Mouse (Mus musculus) lung, adult 2 months (tissue): ENCODE data around the gene Zfp119b. TPM values are rescaled to one million over a fixed set of nuclear protein-coding genes. Genes with fewer than 3 reads are reported as not detected.
"Not testable (repeated sequence)": the region's sequence is repeated elsewhere in the genome, so short reads cannot be mapped to it uniquely, and the experiment has no call there.

Experiments
- DNase-seq: peaks from one replicate; pipeline ENCODE4 v3.0.0; 2022
- H3K4me1 ChIP-seq: fragments of 200-500 bp; 2 replicates; pipeline ENCODE4 v1.6.1; 2011; ENCODE audit warnings: low read length; ENCODE audit not compliant: control insufficient read depth, insufficient read depth
- H3K4me3 ChIP-seq: fragments of 200-500 bp; replicated peaks from 2 replicates; pipeline ENCODE3; 2011; ENCODE audit warnings: low read depth, mild to moderate bottlenecking, control low read depth, low read length; ENCODE audit errors: extremely low read depth
- CTCF ChIP-seq: fragments of 200-500 bp; IDR thresholded peaks from 2 replicates; pipeline ENCODE4 v1.5.1; 2011; ENCODE audit warnings: mild to moderate bottlenecking, low read length, control low read depth; ENCODE audit not compliant: insufficient read depth
- POLR2A ChIP-seq: fragments of 200-500 bp; IDR thresholded peaks from 2 replicates; pipeline ENCODE4 v1.6.1; 2011; ENCODE audit warnings: low read depth, mild to moderate bottlenecking, control low read depth, low read length, borderline replicate concordance; ENCODE audit errors: extremely low read depth
- WGBS: fragments of 180-500 bp; shearing (Covaris S2); methylation state at CpG from one replicate; pipeline ENCODE4 v1.1.7; 2018; 5-methylcytosine and 5-hydroxymethylcytosine counted together
- polyA plus RNA-seq: library from polyadenylated mRNA; depleted of rRNA; stranded (reverse); fragments of >200 nt; gene quantifications from 2 replicates; pipeline ENCODE4 v1.2.3, GENCODE M21; 2012

Zfp119b gene
- polyA plus RNA-seq, 1 experiment = 0.70 TPM

DNA sequence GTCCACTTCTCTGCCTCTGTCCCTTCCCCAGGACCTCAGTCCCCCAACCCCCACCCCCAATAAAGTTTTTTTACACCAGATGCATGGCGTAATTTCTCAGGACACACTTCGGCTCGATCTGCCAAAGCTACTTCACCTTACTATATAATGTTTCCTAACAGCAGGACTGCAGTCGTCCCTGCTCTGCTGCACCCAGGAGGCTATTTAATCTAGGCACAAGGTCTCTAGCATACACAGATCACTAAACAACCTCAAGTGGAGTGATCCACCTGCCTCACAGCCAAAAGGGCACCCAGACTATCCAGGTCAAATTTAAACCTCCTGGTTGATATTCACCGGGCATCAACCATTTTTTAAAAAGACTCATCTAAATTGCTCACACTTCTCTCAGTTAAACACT is 3.6 kb downstream of the Zfp119b start:
- WGBS = 18% methylated on average over 5 of the region's 5 CpGs
- no peak for TF ChIP-seq POLR2A
- TF ChIP-seq CTCF = no peak
- DNase-seq = no peak
- Histone ChIP-seq H3K4me3 (peak overlapping the region; percentile 81), H3K4me1 (peaks cover 2% of the 10 kb centered on the region)

DNA sequence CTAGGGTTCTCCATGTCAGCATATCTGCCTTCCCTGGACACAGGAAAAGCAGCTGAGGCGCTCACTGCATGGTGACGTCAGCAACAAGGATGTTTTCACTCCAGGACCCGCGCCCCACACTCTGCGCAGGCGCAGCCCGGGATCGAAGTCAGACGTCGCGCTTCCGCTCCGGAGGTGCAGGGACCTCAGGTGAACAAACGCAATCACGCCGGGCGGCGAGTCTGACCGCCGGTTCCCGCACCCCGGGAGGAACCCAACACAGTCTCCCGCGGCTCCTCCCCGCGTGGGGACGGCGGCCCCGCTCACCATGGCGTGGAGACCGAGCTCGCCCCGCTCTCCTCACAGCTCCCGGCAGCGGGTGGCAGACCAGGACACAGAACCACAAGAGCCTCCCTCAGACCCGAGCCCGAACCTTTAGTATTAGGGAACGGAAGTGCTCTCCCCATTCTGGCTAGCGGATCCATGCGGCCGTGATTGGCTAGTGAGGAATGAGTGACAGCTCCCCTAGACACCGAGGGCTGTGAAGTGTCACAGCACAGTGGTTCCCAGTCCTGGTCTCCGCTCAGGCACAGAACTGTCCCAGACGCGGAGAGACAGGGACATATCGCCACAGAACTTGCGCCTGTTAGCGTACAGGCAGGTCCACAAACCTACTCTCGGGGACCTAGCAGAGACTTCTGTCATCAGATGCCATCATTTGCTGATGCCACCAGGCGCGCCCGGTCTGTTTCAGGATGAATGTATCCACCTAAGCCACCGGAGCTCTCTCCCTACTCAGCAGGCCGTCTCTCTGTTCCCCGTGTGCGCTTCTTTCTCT is 4.2 kb downstream of the Zfp119b start:
- H3K4me1 ChIP-seq = not testable (repeated sequence)
- WGBS = under 1% methylated on average over 56 of the region's 56 CpGs
- peak; percentile 81; the same call in 1 of the 2 replicates for TF ChIP-seq POLR2A
- peak; percentile 92 for DNase-seq
- peak overlapping the region; percentile 81 for H3K4me3 ChIP-seq

DNA sequence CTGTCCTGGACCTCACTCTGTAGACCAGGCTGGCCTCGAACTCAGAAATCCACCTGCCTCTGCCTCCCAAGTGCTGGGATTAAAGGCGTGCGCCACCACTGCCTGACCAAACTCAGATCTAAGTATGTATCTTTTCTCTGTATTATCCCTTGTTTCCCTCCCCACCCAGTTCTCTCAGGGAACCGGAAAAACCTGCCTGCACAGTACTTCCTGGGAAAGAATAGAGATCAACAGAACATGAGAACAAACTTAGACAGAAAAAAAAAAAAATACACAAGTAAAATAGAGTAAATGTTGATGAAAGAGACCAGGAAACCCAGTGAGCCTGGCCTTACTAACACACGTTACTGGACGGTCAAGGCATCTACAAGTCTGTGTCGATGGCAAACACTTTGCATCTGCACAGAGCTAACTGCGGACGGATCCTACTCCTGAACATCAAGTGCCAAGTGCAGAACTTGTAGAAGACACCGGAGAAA is 4.9 kb downstream of the Zfp119b start:
- 17% methylated on average over 10 of the region's 10 CpGs for WGBS
- DNase-seq, H3K4me1 ChIP-seq: not testable (repeated sequence)
- H3K4me3 ChIP-seq = peak overlapping the region; percentile 15

DNA sequence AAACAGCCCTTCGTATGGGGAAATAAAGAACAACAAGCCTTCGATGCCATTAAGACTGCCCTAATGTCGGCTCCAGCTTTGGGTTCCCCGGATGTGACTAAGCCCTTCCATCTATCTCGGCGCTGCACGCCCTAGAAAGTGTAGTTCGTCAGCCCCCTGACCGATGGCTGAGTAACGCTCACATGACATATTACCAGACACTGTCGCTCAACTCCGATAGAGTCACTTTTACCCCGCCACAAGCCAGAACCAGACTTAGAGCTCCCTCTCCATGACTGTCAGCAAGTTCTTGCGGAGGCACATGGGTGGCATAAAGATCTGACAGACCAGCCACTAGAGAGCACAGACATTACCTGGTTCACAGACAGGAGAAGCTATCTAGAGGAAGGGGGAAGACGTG is 16.1 kb downstream of the Zfp119b start:
- 96% methylated on average over 15 of the region's 15 CpGs for WGBS

DNA sequence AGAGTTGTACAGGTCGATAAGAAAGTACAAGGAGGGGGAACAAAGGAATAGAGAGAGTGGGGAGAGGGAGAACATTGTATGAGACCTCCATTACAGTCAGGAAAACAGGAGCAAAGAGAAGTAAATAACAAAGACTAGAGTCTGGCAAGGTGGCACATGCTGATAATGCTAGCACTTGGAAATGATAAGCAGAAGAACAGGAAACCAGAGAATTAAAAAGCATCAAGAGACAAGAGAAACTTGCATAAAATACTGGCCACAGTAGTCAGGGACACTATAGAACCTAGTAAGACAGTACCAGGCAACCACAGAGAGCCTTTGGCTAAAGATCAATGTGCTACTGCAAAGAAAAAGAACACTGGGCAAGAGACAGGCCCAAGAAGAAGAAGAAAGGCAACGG is 16.7 kb downstream of the Zfp119b start:
- no peak for DNase-seq
- 66% methylated on average over 2 of the region's 2 CpGs for WGBS
- Histone ChIP-seq H3K4me3 (no peak overlapping the region), H3K4me1 (no peaks in the 10 kb centered on the region)
- no peak for TF ChIP-seq CTCF
- TF ChIP-seq POLR2A = no peak

More for the DNA sequence above, 16.1 kb downstream of the Zfp119b start:
- TF ChIP-seq POLR2A (no peak), CTCF (no peak)
- DNase-seq = no peak
- no peaks in the 10 kb centered on the region for H3K4me1 ChIP-seq
- H3K4me3 ChIP-seq = no peak overlapping the region

DNA sequence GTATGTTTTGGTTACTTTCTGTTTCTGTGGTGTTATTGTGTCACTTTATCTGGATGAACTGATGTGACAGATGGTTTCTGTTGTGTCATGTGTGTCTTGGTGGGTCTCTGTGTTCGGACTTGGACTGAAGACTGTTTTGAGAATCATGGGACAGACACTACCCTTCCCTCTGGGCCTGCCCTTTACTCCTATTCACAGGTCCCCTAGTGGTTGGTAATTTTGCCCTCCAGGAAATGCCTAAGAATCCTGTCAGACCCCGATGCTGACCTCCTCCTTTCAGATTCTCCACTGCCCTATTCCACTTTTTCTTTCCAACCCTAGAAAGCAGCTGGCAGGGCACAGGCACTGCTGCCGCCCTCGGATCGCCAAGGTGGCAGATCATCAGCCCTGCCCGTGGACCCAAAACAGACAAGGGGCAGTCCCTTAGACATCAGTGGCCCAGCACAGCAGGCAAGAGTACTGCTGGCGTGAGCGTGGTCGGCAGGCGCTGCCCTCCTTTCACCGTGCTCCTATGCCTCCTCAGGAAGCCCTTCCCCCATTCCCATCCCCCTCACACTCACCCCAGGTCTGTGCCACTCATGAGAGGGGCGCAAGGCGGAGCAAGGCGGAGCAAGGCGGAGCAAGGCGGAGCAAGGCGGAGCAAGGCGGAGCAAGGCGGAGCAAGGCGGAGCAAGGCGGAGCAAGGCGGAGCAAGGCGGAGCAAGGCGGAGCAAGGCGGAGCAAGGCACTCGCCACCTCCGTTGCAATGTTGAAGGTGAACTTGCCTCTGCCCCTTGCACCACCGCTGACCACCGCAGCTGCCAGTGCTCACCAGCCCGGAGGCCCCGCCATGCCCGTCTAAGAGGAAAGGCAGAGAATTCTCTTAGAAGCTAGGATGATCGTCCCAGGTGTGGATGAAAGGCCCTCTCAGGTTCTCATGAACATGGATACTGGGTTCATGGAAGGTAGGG is 17.5 kb downstream of the Zfp119b start:
- WGBS = under 1% methylated on average over 33 of the region's 33 CpGs
- peak; percentile 67 for DNase-seq
- H3K4me1 ChIP-seq = no peaks in the 10 kb centered on the region
- H3K4me3 ChIP-seq = peak overlapping the region; percentile 83
- peak; percentile 57; the same call in 1 of the 2 replicates for TF ChIP-seq POLR2A
- TF ChIP-seq CTCF = no peak

DNA sequence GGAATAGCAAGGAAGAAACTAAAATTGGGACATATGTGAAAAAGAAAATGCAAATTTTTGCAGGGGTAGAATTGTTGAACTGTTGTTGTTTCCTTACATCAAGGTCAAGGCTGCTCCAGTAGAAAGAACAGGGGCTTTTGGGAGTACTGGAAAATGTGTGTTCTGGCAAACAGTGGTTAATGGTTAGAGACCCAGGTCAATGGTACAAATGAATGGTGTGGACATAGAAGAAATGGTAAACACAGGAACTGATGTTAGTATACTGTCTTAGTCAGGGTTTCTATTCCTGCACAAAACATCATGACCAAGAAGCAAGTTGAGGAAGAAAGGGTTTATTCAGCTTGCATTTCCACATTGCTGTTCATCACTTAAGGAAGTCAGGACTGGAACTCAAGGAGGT is 42.6 kb downstream of the Zfp119b start:
- TF ChIP-seq CTCF (no peak), POLR2A (no peak)
- no peaks in the 10 kb centered on the region for H3K4me1 ChIP-seq
- H3K4me3 ChIP-seq = no peak overlapping the region
- DNase-seq = no peak

DNA sequence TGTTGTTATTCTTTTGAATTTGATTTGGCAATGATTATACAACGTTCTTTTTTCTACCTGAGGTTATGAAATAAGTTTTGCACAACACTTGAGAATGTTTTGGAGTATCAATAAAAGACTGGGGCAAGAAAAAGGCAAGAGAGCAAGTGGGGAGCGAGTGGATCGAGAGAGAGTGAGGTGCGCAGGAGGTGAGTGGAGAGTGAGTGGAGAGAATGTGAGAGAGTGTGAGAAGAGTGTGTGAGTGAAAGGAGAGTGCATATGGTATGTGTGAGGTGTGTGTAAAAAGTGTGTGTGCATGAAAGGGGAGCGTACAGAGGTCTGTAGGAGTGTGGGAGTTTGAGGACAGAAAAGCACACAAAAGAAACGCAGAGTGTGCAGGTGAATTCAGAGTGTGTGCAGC is 45.2 kb downstream of the Zfp119b start:
- no peak for TF ChIP-seq POLR2A
- no peak for TF ChIP-seq CTCF
- no peak for DNase-seq
- no peak overlapping the region for H3K4me3 ChIP-seq
- 56% methylated on average over 6 of the region's 6 CpGs for WGBS
- no peaks in the 10 kb centered on the region for H3K4me1 ChIP-seq

DNA sequence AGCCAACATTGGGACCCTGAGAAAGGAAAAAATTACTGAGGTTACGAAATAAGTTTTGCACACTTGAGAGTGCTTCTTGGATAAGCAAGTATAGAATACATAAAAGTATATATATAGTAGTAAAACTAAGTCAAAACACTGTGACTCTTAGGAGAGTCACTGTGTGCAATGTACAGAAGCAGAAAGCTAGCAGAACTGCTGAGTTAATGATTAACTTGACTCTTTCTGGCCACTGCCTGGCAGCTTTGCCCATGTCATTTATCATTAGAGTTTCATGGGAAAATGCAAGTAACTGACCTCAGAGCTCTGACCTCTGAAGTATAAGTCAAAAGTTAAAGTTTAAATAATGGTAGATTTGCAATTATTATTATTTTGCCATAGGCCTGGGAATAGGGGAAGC is 45.6 kb downstream of the Zfp119b start:
- no peak for TF ChIP-seq POLR2A
- no peak for TF ChIP-seq CTCF
- no peak for DNase-seq
- no peaks in the 10 kb centered on the region for H3K4me1 ChIP-seq
- H3K4me3 ChIP-seq = no peak overlapping the region
- 68% methylated on average over 1 of the region's 1 CpGs for WGBS

DNA sequence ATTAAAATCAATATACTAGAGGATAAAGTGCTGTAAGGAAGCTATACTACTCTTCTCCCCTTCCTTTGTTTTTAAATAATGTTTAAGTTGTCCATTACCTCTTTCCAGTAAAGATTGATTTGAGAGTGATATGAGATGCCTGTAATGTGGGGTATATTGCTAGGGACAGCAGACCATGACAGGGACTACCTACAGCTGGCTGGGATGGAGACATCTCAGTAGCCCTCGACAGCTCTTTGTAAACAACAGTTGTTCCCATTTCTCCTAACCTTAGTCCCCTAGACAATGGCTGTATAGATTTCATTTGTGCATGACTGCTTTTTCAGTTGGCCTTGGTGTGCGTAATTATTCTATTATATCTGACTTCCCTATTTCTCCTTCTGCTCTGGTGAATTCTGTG is 46.2 kb downstream of the Zfp119b start:
- no peak for TF ChIP-seq POLR2A
- no peak overlapping the region for H3K4me3 ChIP-seq
- WGBS = 58% methylated on average over 2 of the region's 2 CpGs
- H3K4me1 ChIP-seq = no peaks in the 10 kb centered on the region
- no peak for DNase-seq

DNA sequence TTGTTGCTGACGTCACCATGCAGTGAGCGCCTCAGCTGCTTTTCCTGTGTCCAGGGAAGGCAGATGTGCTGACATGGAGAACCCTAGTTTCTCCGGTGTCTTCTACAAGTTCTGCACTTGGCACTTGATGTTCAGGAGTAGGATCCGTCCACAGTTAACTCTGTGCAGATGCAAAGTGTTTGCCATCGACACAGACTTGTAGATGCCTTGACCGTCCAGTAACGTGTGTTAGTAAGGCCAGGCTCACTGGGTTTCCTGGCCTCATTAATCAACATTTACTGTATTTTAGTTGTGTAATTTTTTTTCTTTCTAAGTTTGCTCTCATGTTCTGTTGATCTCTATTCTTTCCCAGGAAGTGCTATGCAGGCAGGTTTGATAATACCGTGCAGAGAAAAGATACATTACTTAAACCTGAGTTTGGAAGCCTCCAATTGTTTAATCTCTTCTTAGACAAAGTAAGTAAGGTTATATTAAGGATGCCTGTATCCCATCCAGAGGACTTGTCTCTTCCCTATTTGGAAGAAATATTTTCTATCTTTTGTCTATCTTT is 56.8 kb downstream of the Zfp119b start:
- peak; percentile 58 for DNase-seq
- 4% methylated on average over 7 of the region's 8 CpGs for WGBS
- not testable (repeated sequence) for H3K4me1 ChIP-seq
- H3K4me3 ChIP-seq = peak overlapping the region; percentile 58
